Mouse (Mus musculus): ENCODE results near the gene Wipf1. TPM values are rescaled to one million over a fixed set of nuclear protein-coding genes. Genes with fewer than 3 reads are reported as not detected.

Wipf1 gene
- polyA plus RNA-seq, 1 experiment: 13.7 TPM

- TF ChIP-seq POLR2AphosphoS2 (IDR thresholded peaks at IDR 0.05; ENCODE audit: insufficient read length, low read depth) (no peak), MYOG (IDR thresholded peaks at IDR 0.05; ENCODE audit: control insufficient read depth in 1 of 3, insufficient read depth in 1 of 3, insufficient read length in 2 of 3, low read depth in 2 of 3) (no peak), POLR2A (IDR thresholded peaks at IDR 0.05; ENCODE audit: insufficient read length, low read depth) (no peak), SRF (IDR thresholded peaks at IDR 0.05; ENCODE audit: control insufficient read depth, insufficient read length, low read depth) (no peak), CEBPB (IDR thresholded peaks at IDR 0.05; ENCODE audit: insufficient read depth, poor library complexity, severe bottlenecking) (no peak), MAX (IDR thresholded peaks at IDR 0.05; ENCODE audit: low read depth) (no peak), MYOD1 (IDR thresholded peaks at IDR 0.05; ENCODE audit: control insufficient read depth in 1 of 3, insufficient read length in 2 of 3, low read depth in 2 of 3) (no peak), E2F4 (IDR thresholded peaks at IDR 0.05; ENCODE audit: insufficient read depth) (no peak), USF1 (IDR thresholded peaks at IDR 0.05; ENCODE audit: low read depth) (no peak), REST (IDR thresholded peaks at IDR 0.05; ENCODE audit: insufficient read depth, insufficient read length) (no peak)
- Histone ChIP-seq H3ac (ENCODE audit: control insufficient read depth, insufficient read length) (no peak overlapping the region), H3K36me3 (ENCODE audit: control insufficient read depth, insufficient read depth) (no peaks in the 10 kb centered on the region), H3K4me2 (ENCODE audit: low read depth) (no peak overlapping the region), H3K4me3 (no peak overlapping the region), H3K27me3 (ENCODE audit: control insufficient read depth, insufficient read depth, insufficient read length) (no peaks in the 10 kb centered on the region), H3K79me2 (ENCODE audit: control insufficient read depth, insufficient read depth) (peaks cover 27% of the 10 kb centered on the region)
These were observed 74.0 kb downstream of the Wipf1 start for GRCm38 (mm10) chr2:73455541-73455940.

DNA sequence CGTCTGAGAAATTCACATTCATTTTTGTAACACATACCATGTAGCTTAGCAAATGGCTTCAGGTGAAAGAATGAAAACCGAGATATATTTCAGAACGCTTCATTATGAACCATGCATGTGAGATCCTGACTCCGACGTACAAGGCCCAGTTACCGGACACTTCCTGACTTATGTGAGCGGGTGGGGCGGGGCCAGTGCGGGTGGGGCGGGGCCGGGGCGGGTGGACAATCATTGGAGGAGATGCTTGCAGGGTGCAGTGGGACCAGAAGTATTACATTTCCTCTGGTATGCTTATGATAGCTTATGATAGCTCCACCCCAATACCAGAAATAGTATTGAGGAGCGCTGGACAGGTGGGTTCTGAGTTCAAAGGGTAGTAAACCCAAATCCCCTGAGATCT lies 74.9 kb downstream of the Wipf1 start:
- Histone ChIP-seq H3K36me3 (ENCODE audit: control insufficient read depth, insufficient read depth) (no peaks in the 10 kb centered on the region), H3K79me2 (ENCODE audit: control insufficient read depth, insufficient read depth) (peaks cover 22% of the 10 kb centered on the region), H3ac (ENCODE audit: control insufficient read depth, insufficient read length) (no peak overlapping the region), H3K27me3 (ENCODE audit: control insufficient read depth, insufficient read depth, insufficient read length) (no peaks in the 10 kb centered on the region), H3K4me2 (ENCODE audit: low read depth) (no peak overlapping the region), H3K4me3 (no peak overlapping the region)
- TF ChIP-seq TCF12 (IDR thresholded peaks at IDR 0.05; ENCODE audit: insufficient read depth, poor library complexity, severe bottlenecking) (no peak), E2F4 (IDR thresholded peaks at IDR 0.05; ENCODE audit: insufficient read depth) (no peak), MYOD1 (IDR thresholded peaks at IDR 0.05; ENCODE audit: control insufficient read depth in 1 of 3, insufficient read length in 2 of 3, low read depth in 2 of 3) (no peak), SRF (IDR thresholded peaks at IDR 0.05; ENCODE audit: control insufficient read depth, insufficient read length, low read depth) (no peak), USF1 (IDR thresholded peaks at IDR 0.05; ENCODE audit: low read depth) (no peak), REST (IDR thresholded peaks at IDR 0.05; ENCODE audit: insufficient read depth, insufficient read length) (no peak), POLR2AphosphoS2 (IDR thresholded peaks at IDR 0.05; ENCODE audit: insufficient read length, low read depth) (no peak), MAX (IDR thresholded peaks at IDR 0.05; ENCODE audit: low read depth) (no peak), CEBPB (IDR thresholded peaks at IDR 0.05; ENCODE audit: insufficient read depth, poor library complexity, severe bottlenecking) (no peak), MYOG (IDR thresholded peaks at IDR 0.05; ENCODE audit: control insufficient read depth in 1 of 3, insufficient read depth in 1 of 3, insufficient read length in 2 of 3, low read depth in 2 of 3) (no peak), TCF3 (IDR thresholded peaks at IDR 0.05; ENCODE audit: insufficient read length, low read depth) (no peak), POLR2A (IDR thresholded peaks at IDR 0.05; ENCODE audit: insufficient read length, low read depth) (no peak)

GRCm38 (mm10) chr2:73454186-73454585 lies 75.3 kb downstream of the Wipf1 start:
- Histone ChIP-seq H3K4me2 (ENCODE audit: low read depth) (no peak overlapping the region), H3ac (ENCODE audit: control insufficient read depth, insufficient read length) (no peak overlapping the region), H3K79me2 (ENCODE audit: control insufficient read depth, insufficient read depth) (peaks cover 27% of the 10 kb centered on the region), H3K4me3 (no peak overlapping the region), H3K27me3 (ENCODE audit: control insufficient read depth, insufficient read depth, insufficient read length) (no peaks in the 10 kb centered on the region), H3K36me3 (ENCODE audit: control insufficient read depth, insufficient read depth) (no peaks in the 10 kb centered on the region)
- TF ChIP-seq POLR2AphosphoS2 (IDR thresholded peaks at IDR 0.05; ENCODE audit: insufficient read length, low read depth) (no peak), CEBPB (IDR thresholded peaks at IDR 0.05; ENCODE audit: insufficient read depth, poor library complexity, severe bottlenecking) (no peak), TCF12 (IDR thresholded peaks at IDR 0.05; ENCODE audit: insufficient read depth, poor library complexity, severe bottlenecking) (no peak), TCF3 (IDR thresholded peaks at IDR 0.05; ENCODE audit: insufficient read length, low read depth) (no peak), MYOD1 (IDR thresholded peaks at IDR 0.05; ENCODE audit: control insufficient read depth in 1 of 3, insufficient read length in 2 of 3, low read depth in 2 of 3) (no peak), MYOG (IDR thresholded peaks at IDR 0.05; ENCODE audit: control insufficient read depth in 1 of 3, insufficient read depth in 1 of 3, insufficient read length in 2 of 3, low read depth in 2 of 3) (no peak), E2F4 (IDR thresholded peaks at IDR 0.05; ENCODE audit: insufficient read depth) (no peak), POLR2A (IDR thresholded peaks at IDR 0.05; ENCODE audit: insufficient read length, low read depth) (no peak), USF1 (IDR thresholded peaks at IDR 0.05; ENCODE audit: low read depth) (no peak), SRF (IDR thresholded peaks at IDR 0.05; ENCODE audit: control insufficient read depth, insufficient read length, low read depth) (no peak), REST (IDR thresholded peaks at IDR 0.05; ENCODE audit: insufficient read depth, insufficient read length) (no peak), MAX (IDR thresholded peaks at IDR 0.05; ENCODE audit: low read depth) (no peak)

GRCm38 (mm10) chr2:73453717-73454116 lies 75.8 kb downstream of the Wipf1 start:
- no peaks in the 10 kb centered on the region for H3K27me3 ChIP-seq (ENCODE audit: control insufficient read depth, insufficient read depth, insufficient read length)
- no peaks in the 10 kb centered on the region for H3K36me3 ChIP-seq (ENCODE audit: control insufficient read depth, insufficient read depth)
- H3K79me2 ChIP-seq (ENCODE audit: control insufficient read depth, insufficient read depth): peaks cover 32% of the 10 kb centered on the region
- H3K4me3 ChIP-seq: no peak overlapping the region
- no peak overlapping the region for H3ac ChIP-seq (ENCODE audit: control insufficient read depth, insufficient read length)
- no peak overlapping the region for H3K4me2 ChIP-seq (ENCODE audit: low read depth)
- TF ChIP-seq MAX (IDR thresholded peaks at IDR 0.05; ENCODE audit: low read depth) (no peak), TCF3 (IDR thresholded peaks at IDR 0.05; ENCODE audit: insufficient read length, low read depth) (no peak), SRF (IDR thresholded peaks at IDR 0.05; ENCODE audit: control insufficient read depth, insufficient read length, low read depth) (no peak), REST (IDR thresholded peaks at IDR 0.05; ENCODE audit: insufficient read depth, insufficient read length) (no peak), USF1 (IDR thresholded peaks at IDR 0.05; ENCODE audit: low read depth) (no peak), POLR2A (IDR thresholded peaks at IDR 0.05; ENCODE audit: insufficient read length, low read depth) (no peak), E2F4 (IDR thresholded peaks at IDR 0.05; ENCODE audit: insufficient read depth) (no peak), MYOD1 (IDR thresholded peaks at IDR 0.05; ENCODE audit: control insufficient read depth in 1 of 3, insufficient read length in 2 of 3, low read depth in 2 of 3) (no peak), POLR2AphosphoS2 (IDR thresholded peaks at IDR 0.05; ENCODE audit: insufficient read length, low read depth) (no peak), TCF12 (IDR thresholded peaks at IDR 0.05; ENCODE audit: insufficient read depth, poor library complexity, severe bottlenecking) (no peak), MYOG (IDR thresholded peaks at IDR 0.05; ENCODE audit: control insufficient read depth in 1 of 3, insufficient read depth in 1 of 3, insufficient read length in 2 of 3, low read depth in 2 of 3) (no peak), CEBPB (IDR thresholded peaks at IDR 0.05; ENCODE audit: insufficient read depth, poor library complexity, severe bottlenecking) (no peak)
